Mouse (Mus musculus) neural tube, embryonic 13.5 days (tissue): Measurements from ENCODE around the gene Aff3. TPM values are rescaled to one million over a fixed set of nuclear protein-coding genes. Genes with fewer than 3 reads are reported as not detected.
A peak's percentile ranks its signal among the peaks of the same experiment; 100 is the strongest.

Experiments used
- ATAC-seq: fragments of 200-750 bp; cut with Nextera tagmentation; 2 replicates; pipeline ENCODE4 v1.8.0; 2017; ENCODE audit warnings: low read depth, mild to moderate bottlenecking, moderate TSS enrichment, moderate library complexity
- H3K27ac ChIP-seq: fragments of 300-500 bp; sonication (generic); replicated peaks from 2 replicates; pipeline ENCODE4 v1.5.1; 2015; ENCODE audit warnings: moderate library complexity, mild to moderate bottlenecking, inconsistent platforms
- H3K27me3 ChIP-seq: fragments of 300-500 bp; sonication (generic); 2 replicates; pipeline ENCODE4 v1.6.1; 2015; ENCODE audit warnings: mild to moderate bottlenecking, inconsistent platforms
- H3K36me3 ChIP-seq: fragments of 300-500 bp; sonication (generic); 2 replicates; pipeline ENCODE4 v1.6.1; 2015; ENCODE audit warnings: mild to moderate bottlenecking, inconsistent platforms
- H3K4me1 ChIP-seq: fragments of 300-500 bp; sonication (generic); replicated peaks from 2 replicates; pipeline ENCODE4 v1.6.1; 2015; ENCODE audit warnings: inconsistent platforms
- H3K4me2 ChIP-seq: fragments of 300-500 bp; sonication (generic); 2 replicates; pipeline ENCODE4 v1.6.1; 2015; ENCODE audit warnings: inconsistent platforms, mild to moderate bottlenecking, moderate library complexity
- H3K4me3 ChIP-seq: fragments of 300-500 bp; sonication (generic); 2 replicates; pipeline ENCODE4 v1.5.1; 2015; ENCODE audit warnings: mild to moderate bottlenecking, inconsistent platforms
- H3K9ac ChIP-seq: fragments of 300-500 bp; sonication (generic); 2 replicates; pipeline ENCODE4 v1.6.1; 2015; ENCODE audit warnings: moderate library complexity, mild to moderate bottlenecking, inconsistent platforms
- H3K9me3 ChIP-seq: fragments of 300-500 bp; sonication (generic); 2 replicates; pipeline ENCODE4 v1.6.1; 2016; ENCODE audit warnings: inconsistent platforms
- WGBS: fragments of 180-500 bp; shearing (Covaris S2); methylation state at CpG from one replicate; pipeline ENCODE4 v1.1.7; 2015; 5-methylcytosine and 5-hydroxymethylcytosine counted together
- polyA plus RNA-seq: library from polyadenylated mRNA; unstranded; fragments of >200 nt; fragmentation: Nextera tagmentation; extraction: Ambion mirVana; gene quantifications from 2 replicates; pipeline ENCODE4 v1.2.1, GENCODE M21; 2015

Aff3 gene
- polyA plus RNA-seq, 1 experiment from 2014 or later: 32.1 TPM

- no peak for ATAC-seq
- H3K9me3 ChIP-seq: no peaks in the 10 kb centered on the region
- H3K4me3 ChIP-seq: no peak overlapping the region
- WGBS: 90% methylated on average over 5 of the region's 5 CpGs
- no peak overlapping the region for H3K9ac ChIP-seq
- no peak overlapping the region for H3K4me2 ChIP-seq
- 0 out of 2 replicates have a peak, but pooled peaks cover 3% of the 10 kb centered on the region for H3K27me3 ChIP-seq
- H3K36me3 ChIP-seq: peaks cover 33% of the 10 kb centered on the region
- no peak overlapping the region for H3K27ac ChIP-seq
- H3K4me1 ChIP-seq: peaks cover 28% of the 10 kb centered on the region
Observed at GRCm38 (mm10) chr1:38212386-38212785, 452.4 kb downstream of the Aff3 start.

DNA sequence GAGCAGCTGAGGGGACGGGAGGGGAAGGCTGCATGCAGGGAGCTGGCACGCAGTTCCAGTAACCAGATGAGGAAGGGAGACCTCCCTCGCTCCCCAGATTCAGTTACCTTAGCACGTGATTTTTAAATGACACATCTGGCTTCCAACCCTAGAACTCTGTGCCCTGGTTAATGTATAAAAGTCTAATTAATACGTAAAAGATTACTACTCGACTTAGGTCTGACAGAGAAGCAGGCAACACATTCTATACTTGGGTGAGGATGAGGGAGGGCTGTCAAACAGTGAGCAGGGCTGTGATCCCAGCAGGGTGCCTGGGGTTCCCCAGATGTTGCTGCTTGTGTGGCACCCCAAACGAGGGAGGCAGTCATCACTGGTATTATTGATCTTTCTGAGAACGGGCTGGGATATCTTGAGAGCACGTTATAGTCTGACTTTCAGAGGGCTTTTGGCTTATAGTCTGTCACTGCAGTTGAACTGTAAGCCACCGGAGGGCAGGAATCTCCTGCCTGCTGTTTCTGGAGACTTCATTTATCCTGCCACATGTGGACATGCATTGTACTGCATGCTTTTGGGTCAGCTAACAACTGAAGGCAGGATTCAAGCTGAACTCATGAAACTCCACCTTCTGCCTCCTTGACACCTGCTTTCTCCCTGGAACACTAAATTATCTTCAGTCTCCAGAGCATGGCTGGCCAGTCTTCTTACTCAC, 462.1 kb downstream of the Aff3 start:
- no peak for ATAC-seq
- 79% methylated on average over 10 of the region's 10 CpGs for WGBS

DNA sequence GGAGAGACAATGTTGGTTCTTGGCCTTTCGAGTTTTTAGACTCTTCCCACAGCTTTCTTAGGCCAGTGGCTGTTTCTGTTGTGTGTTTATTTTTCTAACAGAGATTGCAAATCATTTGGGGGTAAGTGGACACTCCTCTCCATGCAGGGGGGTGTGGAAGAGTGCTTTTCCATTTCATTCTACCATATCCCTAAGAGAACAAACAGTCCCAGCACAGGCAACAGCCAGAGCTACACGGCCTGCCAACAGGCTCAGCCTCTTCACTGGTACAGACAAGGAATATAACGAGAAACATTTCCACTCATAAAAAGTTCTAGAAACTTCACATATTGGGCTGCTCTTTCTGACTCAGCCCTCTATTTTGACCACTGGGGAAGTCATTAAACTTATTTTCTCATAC, 463.0 kb downstream of the Aff3 start:
- WGBS: 87% methylated on average over 3 of the region's 3 CpGs
- Histone ChIP-seq H3K4me2 (no peak overlapping the region), H3K4me1 (peaks cover 49% of the 10 kb centered on the region), H3K9ac (no peak overlapping the region), H3K27ac (no peak overlapping the region), H3K9me3 (no peaks in the 10 kb centered on the region), H3K36me3 (peaks cover 28% of the 10 kb centered on the region), H3K4me3 (no peak overlapping the region), H3K27me3 (no peaks in the 10 kb centered on the region)
- ATAC-seq: no peak

More for the DNA sequence above, 462.1 kb downstream of the Aff3 start:
- no peak overlapping the region for H3K4me3 ChIP-seq
- no peak overlapping the region for H3K4me2 ChIP-seq
- no peaks in the 10 kb centered on the region for H3K9me3 ChIP-seq
- peaks cover 49% of the 10 kb centered on the region for H3K4me1 ChIP-seq
- no peak overlapping the region for H3K27ac ChIP-seq
- no peaks in the 10 kb centered on the region for H3K27me3 ChIP-seq
- H3K36me3 ChIP-seq: peaks cover 37% of the 10 kb centered on the region
- no peak overlapping the region for H3K9ac ChIP-seq

- H3K9ac ChIP-seq: peak overlapping the region; percentile 43
- peak overlapping the region; percentile 9; the same call in 1 of the 2 replicates for H3K4me2 ChIP-seq
- H3K4me3 ChIP-seq: no peak overlapping the region
- ATAC-seq: peak; percentile 28; the same call in 1 of the 2 replicates
- 27% methylated on average over 17 of the region's 17 CpGs for WGBS
- peaks cover 27% of the 10 kb centered on the region for H3K36me3 ChIP-seq
- H3K27me3 ChIP-seq: no peaks in the 10 kb centered on the region
- no peaks in the 10 kb centered on the region for H3K9me3 ChIP-seq
- peaks cover 52% of the 10 kb centered on the region for H3K4me1 ChIP-seq
- H3K27ac ChIP-seq: peak overlapping the region; percentile 87
Observed at GRCm38 (mm10) chr1:38199669-38200635, 464.8 kb downstream of the Aff3 start.

DNA sequence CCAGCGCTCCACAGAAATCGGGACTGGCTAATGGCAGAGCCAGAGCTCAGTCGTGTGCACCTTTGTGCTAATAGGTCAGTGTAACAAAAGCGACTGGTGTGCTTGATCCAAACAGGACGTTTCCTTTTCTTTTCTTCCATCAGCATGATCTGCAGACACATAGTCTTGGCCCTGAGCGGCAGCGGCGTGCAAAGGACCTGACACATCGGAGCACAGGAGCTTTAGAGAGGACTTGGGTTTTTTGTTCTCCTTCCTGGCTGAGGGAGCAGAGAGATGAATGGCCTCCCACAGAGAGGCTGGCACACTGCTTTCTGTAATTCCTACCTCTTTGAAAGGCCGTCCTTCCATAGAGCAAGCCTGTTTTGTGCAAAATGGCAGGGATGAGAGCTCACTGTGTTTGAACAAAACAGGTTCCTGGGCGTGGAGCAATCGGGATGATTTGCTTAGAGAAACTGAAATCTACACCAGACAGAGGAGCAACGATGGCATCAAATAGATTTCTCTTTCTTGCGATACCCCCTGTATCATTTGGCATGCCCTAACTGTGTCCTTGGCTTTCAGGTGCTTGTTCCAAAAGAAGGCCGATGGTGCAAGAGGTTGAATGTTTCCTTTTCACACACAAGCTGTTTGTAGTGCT, 466.2 kb downstream of the Aff3 start:
- H3K4me1 ChIP-seq: peaks cover 57% of the 10 kb centered on the region
- H3K36me3 ChIP-seq: peaks cover 14% of the 10 kb centered on the region; the same call in 1 of the 2 replicates
- no peaks in the 10 kb centered on the region for H3K27me3 ChIP-seq
- H3K27ac ChIP-seq: peak overlapping the region; percentile 87
- ATAC-seq: no peak
- 20% methylated on average over 15 of the region's 15 CpGs for WGBS
- H3K4me3 ChIP-seq: no peak overlapping the region
- peak overlapping the region; percentile 35 for H3K9ac ChIP-seq
- no peaks in the 10 kb centered on the region for H3K9me3 ChIP-seq
- no peak overlapping the region for H3K4me2 ChIP-seq

GRCm38 (mm10) chr1:38197145-38197682, 467.5 kb downstream of the Aff3 start:
- no peak for ATAC-seq
- no peaks in the 10 kb centered on the region for H3K27me3 ChIP-seq
- WGBS: 39% methylated on average over 8 of the region's 8 CpGs
- no peak overlapping the region for H3K4me2 ChIP-seq
- H3K9me3 ChIP-seq: no peaks in the 10 kb centered on the region
- 0 out of 2 replicates have a peak, but pooled peaks cover 6% of the 10 kb centered on the region for H3K36me3 ChIP-seq
- H3K4me3 ChIP-seq: no peak overlapping the region
- H3K9ac ChIP-seq: no peak overlapping the region
- peaks cover 60% of the 10 kb centered on the region for H3K4me1 ChIP-seq
- H3K27ac ChIP-seq: peak overlapping the region; percentile 87

DNA sequence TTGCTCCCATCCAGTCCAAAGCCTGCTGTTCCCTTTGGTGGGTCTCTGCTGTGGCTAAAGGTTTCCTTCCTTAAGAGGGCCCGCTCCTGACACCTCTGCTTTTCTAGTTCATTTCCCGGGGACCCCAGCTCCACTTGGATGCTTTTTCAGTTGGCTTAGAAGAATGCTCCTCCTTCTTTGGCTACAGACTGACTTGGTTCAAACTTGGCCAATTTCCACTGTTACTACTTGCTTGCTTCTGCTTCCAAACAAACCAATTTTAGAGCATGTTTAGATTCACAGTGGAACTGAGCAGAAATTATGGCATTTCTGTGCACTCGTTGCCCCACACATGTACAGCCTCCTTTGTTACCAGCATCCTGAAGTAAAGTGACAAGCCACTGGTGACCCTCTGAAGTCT, 469.0 kb downstream of the Aff3 start:
- no peak overlapping the region for H3K4me3 ChIP-seq
- WGBS: 94% methylated on average over 3 of the region's 3 CpGs

GRCm38 (mm10) chr1:38186227-38186545, 478.6 kb downstream of the Aff3 start:
- peaks cover 17% of the 10 kb centered on the region for H3K4me1 ChIP-seq
- H3K4me2 ChIP-seq: no peak overlapping the region
- ATAC-seq: peak; percentile 69
- 51% methylated on average over 5 of the region's 5 CpGs for WGBS
- no peaks in the 10 kb centered on the region for H3K27me3 ChIP-seq
- no peak overlapping the region for H3K9ac ChIP-seq
- peak overlapping the region; percentile 67 for H3K27ac ChIP-seq
- no peak overlapping the region for H3K4me3 ChIP-seq
- peaks cover 35% of the 10 kb centered on the region for H3K36me3 ChIP-seq
- H3K9me3 ChIP-seq: no peaks in the 10 kb centered on the region

More for the DNA sequence above, 469.0 kb downstream of the Aff3 start:
- no peaks in the 10 kb centered on the region for H3K9me3 ChIP-seq
- no peak for ATAC-seq
- H3K4me2 ChIP-seq: no peak overlapping the region
- no peak overlapping the region for H3K9ac ChIP-seq
- 0 out of 2 replicates have a peak, but pooled peaks cover 6% of the 10 kb centered on the region for H3K36me3 ChIP-seq
- no peaks in the 10 kb centered on the region for H3K27me3 ChIP-seq
- H3K4me1 ChIP-seq: peaks cover 57% of the 10 kb centered on the region
- H3K27ac ChIP-seq: no peak overlapping the region

- no peaks in the 10 kb centered on the region for H3K9me3 ChIP-seq
- no peaks in the 10 kb centered on the region for H3K27me3 ChIP-seq
- H3K4me3 ChIP-seq: no peak overlapping the region
- WGBS: 41% methylated on average over 17 of the region's 17 CpGs
- H3K4me2 ChIP-seq: no peak overlapping the region
- peak overlapping the region; percentile 67 for H3K27ac ChIP-seq
- 0 out of 2 replicates have a peak overlapping the region, but pooled peaks have one; percentile 18 for H3K9ac ChIP-seq
- H3K36me3 ChIP-seq: peaks cover 40% of the 10 kb centered on the region
- ATAC-seq: peak; percentile 81
- H3K4me1 ChIP-seq: peaks cover 17% of the 10 kb centered on the region
Observed at GRCm38 (mm10) chr1:38185517-38186226, 479.1 kb downstream of the Aff3 start.

DNA sequence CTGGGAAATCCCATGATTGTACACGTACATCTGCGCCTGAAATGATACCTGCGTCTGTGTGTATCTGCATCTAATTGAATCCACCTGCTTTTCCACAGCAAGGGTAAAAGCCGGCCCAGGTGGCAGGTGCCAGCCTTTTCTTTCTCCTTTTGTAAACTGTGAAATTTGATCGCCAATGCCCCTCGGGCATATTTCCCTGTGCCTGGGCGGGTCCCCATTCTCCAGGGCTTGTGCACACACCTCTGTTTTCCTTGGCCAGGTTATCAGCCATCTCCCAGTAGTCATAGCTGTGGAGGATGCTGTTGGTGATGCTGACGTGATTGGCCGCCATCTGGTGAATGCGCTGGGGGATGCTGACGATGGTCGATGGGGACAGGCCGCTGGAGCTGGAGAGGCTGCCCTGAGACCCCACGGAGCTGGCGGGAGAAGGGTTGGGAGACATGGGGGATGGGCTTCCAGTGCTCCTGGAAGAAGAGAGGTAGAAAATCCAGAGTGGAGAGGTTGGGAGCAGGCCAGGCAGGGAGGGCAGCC, 483.7 kb downstream of the Aff3 start:
- Histone ChIP-seq H3K4me3 (no peak overlapping the region), H3K27ac (no peak overlapping the region), H3K27me3 (no peaks in the 10 kb centered on the region), H3K9ac (no peak overlapping the region), H3K9me3 (no peaks in the 10 kb centered on the region), H3K4me2 (no peak overlapping the region), H3K4me1 (peaks cover 10% of the 10 kb centered on the region), H3K36me3 (peaks cover 59% of the 10 kb centered on the region)
- WGBS: 78% methylated on average over 15 of the region's 15 CpGs
- ATAC-seq: no peak

- Histone ChIP-seq H3K9ac (no peak overlapping the region), H3K9me3 (no peaks in the 10 kb centered on the region), H3K27me3 (no peaks in the 10 kb centered on the region), H3K27ac (no peak overlapping the region), H3K36me3 (peaks cover 50% of the 10 kb centered on the region), H3K4me3 (no peak overlapping the region), H3K4me2 (no peak overlapping the region), H3K4me1 (peaks cover 4% of the 10 kb centered on the region; the same call in 1 of the 2 replicates)
- 91% methylated on average over 8 of the region's 8 CpGs for WGBS
- ATAC-seq: no peak
Observed at GRCm38 (mm10) chr1:38178929-38179328, 485.8 kb downstream of the Aff3 start.
